ENCODE assay signal across 9 mouse cellular contexts in the genomic region with DNA sequence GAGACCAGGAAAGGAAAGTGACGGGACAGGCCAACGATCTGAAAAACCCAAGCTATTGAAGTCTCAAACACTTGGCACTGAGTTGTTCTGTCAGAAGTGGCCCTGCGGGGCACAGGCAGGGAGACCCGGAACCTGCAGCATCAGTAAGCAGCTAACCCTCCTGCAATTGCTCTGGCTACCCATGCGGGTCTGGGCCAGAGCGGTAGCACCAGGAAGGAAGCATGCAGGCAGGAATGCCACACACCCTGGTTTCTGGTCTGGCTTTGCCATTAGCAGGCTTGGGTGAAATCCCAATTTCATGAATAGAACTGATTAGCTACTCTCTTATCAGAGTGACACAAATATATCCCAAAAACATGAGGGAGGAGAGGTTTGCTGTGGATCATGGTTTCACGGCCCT. TPM values are rescaled to one million over a fixed set of nuclear protein-coding genes. Genes with fewer than 3 reads are reported as not detected.
DNase-seq lines count a peak whose midpoint lies in the region; ATAC-seq and TF ChIP-seq lines count a peak whose summit lies in the region.
"Had no signal": no experiment of that assay in that cellular context is flagged by ENCODE, and none has a peak within 500 bp of the region (broad histone marks: within the 10 kb centered on the region; RNA-seq: fewer than 3 reads in every experiment).

No protein-coding gene starts in this region.

- no peak for ATAC-seq in kidney, postnatal 0 days (replicated peaks; ENCODE audit: low FRiP score, low read depth)
- ATAC-seq in liver, embryonic 13.5 days (ENCODE audit: low read depth): no peak

- H3K9me3 ChIP-seq in kidney, postnatal 0 days (replicated peaks; ENCODE audit: low read length): no peaks in the 10 kb centered on the region
- H3K9me3 ChIP-seq in liver, embryonic 13.5 days (replicated peaks): no peaks in the 10 kb centered on the region

- H3K27ac ChIP-seq in kidney, postnatal 0 days: no peak overlapping the region
- H3K27ac ChIP-seq in brown adipose tissue, adult 24 weeks (replicated peaks; ENCODE audit: low read depth, low read length): peak overlapping the region; percentile 50
- peak overlapping the region; percentile 72 for H3K27ac ChIP-seq in liver, embryonic 13.5 days

- H3K9ac ChIP-seq in kidney, postnatal 0 days (ENCODE audit: low read depth, low read length): no peak overlapping the region
- H3K9ac ChIP-seq in liver, embryonic 13.5 days: peak overlapping the region; percentile 49

- H3K4me2 ChIP-seq in kidney, postnatal 0 days (ENCODE audit: low read length): no peak overlapping the region
- H3K4me2 ChIP-seq in liver, embryonic 13.5 days: peak overlapping the region; percentile 68

- no peaks in the 10 kb centered on the region for H3K27me3 ChIP-seq in kidney, postnatal 0 days (ENCODE audit: insufficient read depth, low read length)
- no peaks in the 10 kb centered on the region for H3K27me3 ChIP-seq in liver, embryonic 13.5 days

- 63% methylated on average over 7 of the region's 7 CpGs for WGBS in kidney, postnatal 0 days
- WGBS in liver, embryonic 13.5 days (ENCODE audit: insufficient replicate concordance): 50% methylated on average over 7 of the region's 7 CpGs

- H3K4me3 ChIP-seq in kidney, postnatal 0 days (replicated peaks; ENCODE audit: low read depth, low read length): no peak overlapping the region
- no peak overlapping the region for H3K4me3 ChIP-seq in brown adipose tissue, adult 24 weeks (ENCODE audit: insufficient read depth, low read depth, low read length)
- peak overlapping the region; percentile 44; the same call in 1 of the 2 replicates for H3K4me3 ChIP-seq in liver, embryonic 13.5 days (replicated peaks)

- H3K36me3 ChIP-seq in kidney, postnatal 0 days (ENCODE audit: insufficient read depth, low read length): peaks cover 13% of the 10 kb centered on the region
- peaks cover 30% of the 10 kb centered on the region for H3K36me3 ChIP-seq in liver, embryonic 13.5 days

- DNase-seq in kidney, postnatal 0 days (ENCODE audit: low spot score): peak; percentile 6
- no peak for DNase-seq in kidney, postnatal 10 days
- DNase-seq in heart, adult 8-10 months (ENCODE audit: low spot score): peak; percentile 40
- DNase-seq in liver, embryonic 13.5 days: no peak
- DNase-seq in urinary bladder, adult 2 months (ENCODE audit: low spot score): no peak
- no peak for DNase-seq in layer of hippocampus, adult 11-12 months (ENCODE audit: low spot score)
- DNase-seq: gastrocnemius, postnatal 10 days; lung, postnatal 14 days had no signal

- no peaks in the 10 kb centered on the region for H3K4me1 ChIP-seq in kidney, postnatal 0 days (replicated peaks; ENCODE audit: insufficient read depth, low read length)
- H3K4me1 ChIP-seq in brown adipose tissue, adult 24 weeks (ENCODE audit: control insufficient read depth, insufficient read depth, insufficient read length, low read length): peaks cover 2% of the 10 kb centered on the region; the same call in 1 of the 2 replicates
- peaks cover 35% of the 10 kb centered on the region for H3K4me1 ChIP-seq in liver, embryonic 13.5 days (replicated peaks)

- no peak for TF ChIP-seq CTCF in kidney, postnatal 0 days (IDR thresholded peaks at IDR 0.05; ENCODE audit: low read depth)

RNA-seq across cellular contexts. Expression of a gene that starts 30.5 kb away (rescaled TPM):
- 60.1 and 70.7 TPM in 2 replicates for polyA plus RNA-seq in kidney, postnatal 0 days (2015; fragmentation: Nextera tagmentation; extraction: Ambion mirVana)
- polyA plus RNA-seq in brown adipose tissue, adult 24 weeks (2012; ENCODE audit: insufficient read depth, insufficient read length, missing spikeins): 325 and 446 TPM in 2 replicates
- 10 to 100 TPM; 34.3 to 72.1 (median 56.2) TPM for total RNA-seq in heart, adult 8-10 months (2022)
- polyA plus RNA-seq in liver, embryonic 13.5 days (2015; fragmentation: Nextera tagmentation; extraction: Ambion mirVana): 306 and 322 TPM in 2 replicates
- polyA plus RNA-seq in urinary bladder, adult 2 months (2012; rRNA removed): 13.4 and 20.1 TPM in 2 replicates

RNA-seq across cellular contexts. Expression of a gene that starts 58.6 kb away (rescaled TPM):
- polyA plus RNA-seq in kidney, postnatal 0 days (2015; fragmentation: Nextera tagmentation; extraction: Ambion mirVana): 30.7 and 32.5 TPM in 2 replicates
- polyA plus RNA-seq in brown adipose tissue, adult 24 weeks (2012; ENCODE audit: insufficient read depth, insufficient read length, missing spikeins): 10.9 and 12.1 TPM in 2 replicates
- total RNA-seq in heart, adult 8-10 months (2022): 10 to 100 TPM in 1 of 4 experiments, 1 to 10 TPM in 3; 6.5 to 12.0 (median 6.9) TPM
- 33.4 and 44.5 TPM in 2 replicates for polyA plus RNA-seq in liver, embryonic 13.5 days (2015; fragmentation: Nextera tagmentation; extraction: Ambion mirVana)
- 11.4 and 13.3 TPM in 2 replicates for polyA plus RNA-seq in urinary bladder, adult 2 months (2012; rRNA removed)

Comparison
In these comparisons a context has a peak if more than half of its experiments do, and no peak if none do; other contexts are left out.
1. DNase-seq: peak in kidney, postnatal 0 days (single experiment) and heart, adult 8-10 months (single experiment); none in kidney, postnatal 10 days (single experiment), liver, embryonic 13.5 days (single experiment), urinary bladder, adult 2 months (single experiment) and layer of hippocampus, adult 11-12 months (single experiment).